Mouse (Mus musculus) small intestine, adult 2 months (tissue): ENCODE measurements around the gene Jag2. TPM values are rescaled to one million over a fixed set of nuclear protein-coding genes. Genes with fewer than 3 reads are reported as not detected.

Experiments
- H3K27ac ChIP-seq: fragments of 200-500 bp; 2 replicates; pipeline ENCODE4 v1.5.1; 2012; ENCODE audit warnings: low read depth, low read length, control low read depth, inconsistent platforms; ENCODE audit not compliant: insufficient read depth
- H3K27me3 ChIP-seq: fragments of 200-500 bp; 2 replicates; pipeline ENCODE4 v1.6.1; 2012; ENCODE audit warnings: mild to moderate bottlenecking, moderate library complexity, low read length, inconsistent platforms; ENCODE audit not compliant: control insufficient read depth, insufficient read depth
- H3K36me3 ChIP-seq: fragments of 200-500 bp; 2 replicates; pipeline ENCODE4 v1.6.1; 2012; ENCODE audit warnings: mild to moderate bottlenecking, low read length, control low read depth, inconsistent platforms; ENCODE audit not compliant: control insufficient read depth, insufficient read depth
- H3K4me1 ChIP-seq: fragments of 200-500 bp; 2 replicates; pipeline ENCODE4 v1.6.1; 2012; ENCODE audit warnings: low read length, inconsistent platforms, mixed read lengths; ENCODE audit not compliant: control insufficient read depth, insufficient read depth, insufficient read length
- H3K4me3 ChIP-seq: fragments of 200-500 bp; 2 replicates; pipeline ENCODE4 v1.5.1; 2012; ENCODE audit warnings: low read depth, mild to moderate bottlenecking, control low read depth, inconsistent platforms, low read length, moderate library complexity
- CTCF ChIP-seq: fragments of 200-500 bp; IDR thresholded peaks from 2 replicates; pipeline ENCODE4 v1.5.1; 2012; ENCODE audit warnings: low read depth, mild to moderate bottlenecking, control low read depth, inconsistent platforms, low read length, moderate library complexity, mixed read lengths; ENCODE audit not compliant: insufficient replicate concordance, insufficient read length; ENCODE audit errors: extremely low read depth
- POLR2A ChIP-seq: fragments of 200-500 bp; IDR thresholded peaks from 2 replicates; pipeline ENCODE4 v1.6.1; 2012; ENCODE audit warnings: low read depth, mild to moderate bottlenecking, control low read depth, inconsistent platforms, low read length, moderate library complexity
- WGBS: fragments of 180-500 bp; shearing (Covaris S2); methylation state at CpG from one replicate; pipeline ENCODE4 v1.1.7; 2018; 5-methylcytosine and 5-hydroxymethylcytosine counted together
- polyA plus RNA-seq: library from polyadenylated mRNA; depleted of rRNA; stranded (reverse); fragments of >200 nt; gene quantifications from 2 replicates; pipeline ENCODE4 v1.2.3, GENCODE M21; 2012

The Jag2 gene
- polyA plus RNA-seq, 1 experiment, result 9.1 TPM

DNA sequence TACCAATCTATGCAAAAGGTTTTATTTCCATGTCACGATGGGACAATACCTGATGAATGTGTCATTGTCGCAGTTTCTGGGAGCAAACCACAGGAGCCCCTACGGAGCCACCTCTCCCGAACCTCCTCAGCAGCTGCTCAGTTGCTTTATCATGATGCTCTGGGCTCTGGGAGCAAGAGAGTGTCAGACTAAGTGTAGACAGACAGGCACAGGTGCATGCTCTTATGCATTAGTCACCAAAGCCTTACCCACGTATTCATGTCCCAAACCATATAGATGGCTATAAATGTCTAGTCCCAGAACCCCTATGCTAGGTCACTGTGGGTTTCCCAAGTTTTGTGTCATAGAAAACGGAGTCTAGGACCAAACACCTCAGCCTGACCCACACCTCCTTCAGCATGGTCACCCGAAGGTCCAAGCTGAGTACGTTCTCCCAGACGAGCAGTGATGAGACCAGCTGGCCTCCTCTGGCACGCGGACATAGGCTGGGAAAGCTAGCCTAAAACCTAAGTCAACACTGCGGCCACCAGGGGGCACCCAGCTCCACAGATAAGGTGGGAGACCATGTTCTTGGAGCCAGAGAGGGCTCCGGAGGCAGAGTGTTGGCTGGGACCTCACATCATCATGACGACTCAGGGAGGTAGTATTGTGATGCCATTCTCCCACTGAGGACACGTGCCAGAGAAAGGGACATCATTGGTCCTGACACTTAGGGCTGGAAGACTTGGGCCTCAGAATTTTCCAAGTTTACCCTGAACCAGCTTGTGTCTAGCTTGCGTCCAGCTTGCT, 54.2 kb downstream of the Jag2 start:
- no peak overlapping the region for H3K27ac ChIP-seq
- 26% methylated on average over 16 of the region's 16 CpGs for WGBS
- no peak overlapping the region for H3K4me3 ChIP-seq
- peaks cover 5% of the 10 kb centered on the region; the same call in 1 of the 2 replicates for H3K27me3 ChIP-seq
- peaks cover 39% of the 10 kb centered on the region for H3K4me1 ChIP-seq
- TF ChIP-seq POLR2A (no peak), CTCF (peak; percentile 88)
- no peaks in the 10 kb centered on the region for H3K36me3 ChIP-seq

DNA sequence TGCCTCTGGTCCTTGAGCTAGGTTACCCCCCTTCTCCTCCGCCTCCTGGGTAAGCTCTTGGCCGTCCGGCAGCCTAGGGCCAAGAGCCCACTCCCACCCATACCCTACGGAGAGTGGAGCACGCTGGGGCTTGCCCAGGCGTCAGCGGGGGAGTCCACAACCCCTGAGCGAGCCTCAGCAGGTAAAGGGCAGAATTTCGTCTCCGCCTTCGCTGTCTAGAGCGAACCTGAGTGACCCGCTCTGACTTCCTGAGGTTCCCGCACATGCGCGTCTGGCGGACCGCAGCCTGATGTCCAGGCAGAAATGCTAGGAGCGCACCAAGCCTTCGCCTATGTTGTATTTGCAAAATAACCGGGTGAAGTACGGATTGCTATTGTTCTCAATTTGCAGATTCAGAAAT, 55.4 kb downstream of the Jag2 start:
- no peaks in the 10 kb centered on the region for H3K36me3 ChIP-seq
- WGBS, result 41% methylated on average over 22 of the region's 22 CpGs
- H3K4me3 ChIP-seq, result peak overlapping the region; percentile 31
- H3K27me3 ChIP-seq, result peaks cover 5% of the 10 kb centered on the region; the same call in 1 of the 2 replicates
- H3K4me1 ChIP-seq, result peaks cover 41% of the 10 kb centered on the region
- TF ChIP-seq POLR2A (no peak), CTCF (no peak)
- H3K27ac ChIP-seq, result no peak overlapping the region

DNA sequence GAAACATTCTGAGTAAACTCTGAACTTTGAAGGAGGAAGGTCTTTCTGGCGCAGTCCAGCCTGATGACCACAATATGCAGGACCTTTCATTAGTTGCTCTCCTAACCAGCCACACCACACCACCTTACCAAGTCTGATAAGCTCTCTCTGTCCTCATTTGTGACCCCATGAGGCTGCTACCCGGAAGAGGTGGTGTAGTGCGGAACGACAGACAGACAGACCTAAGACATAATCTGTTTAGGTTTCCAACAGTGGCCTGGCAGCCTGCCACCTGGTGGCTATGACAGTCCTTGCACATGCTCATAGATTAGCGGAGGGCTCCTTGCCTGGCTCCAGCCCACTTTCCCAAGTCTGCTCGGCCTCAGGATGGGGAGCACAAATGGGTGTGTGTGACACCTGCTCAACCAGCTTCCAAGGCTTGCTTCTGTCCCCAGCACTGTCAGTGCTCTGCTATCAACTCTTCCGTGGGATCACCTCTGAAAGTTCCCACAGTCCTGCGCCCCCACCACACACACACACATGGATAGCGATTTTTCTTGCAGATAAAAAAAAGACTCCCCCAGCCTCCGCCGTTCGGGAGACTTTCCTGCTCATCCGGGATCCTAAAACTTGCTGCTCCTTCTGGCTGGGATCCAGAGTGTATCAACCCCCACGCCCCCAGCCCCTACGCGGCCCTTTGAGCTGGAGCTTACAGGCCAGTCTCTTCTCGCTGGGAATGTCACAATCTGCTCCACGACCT, 56.0 kb downstream of the Jag2 start:
- peaks cover 5% of the 10 kb centered on the region; the same call in 1 of the 2 replicates for H3K27me3 ChIP-seq
- WGBS, result 22% methylated on average over 18 of the region's 18 CpGs
- TF ChIP-seq POLR2A, result no peak
- peak; percentile 75; the same call in 1 of the 2 replicates for TF ChIP-seq CTCF
- H3K36me3 ChIP-seq, result no peaks in the 10 kb centered on the region
- peaks cover 41% of the 10 kb centered on the region for H3K4me1 ChIP-seq
- H3K4me3 ChIP-seq, result peak overlapping the region; percentile 31
- H3K27ac ChIP-seq, result no peak overlapping the region

DNA sequence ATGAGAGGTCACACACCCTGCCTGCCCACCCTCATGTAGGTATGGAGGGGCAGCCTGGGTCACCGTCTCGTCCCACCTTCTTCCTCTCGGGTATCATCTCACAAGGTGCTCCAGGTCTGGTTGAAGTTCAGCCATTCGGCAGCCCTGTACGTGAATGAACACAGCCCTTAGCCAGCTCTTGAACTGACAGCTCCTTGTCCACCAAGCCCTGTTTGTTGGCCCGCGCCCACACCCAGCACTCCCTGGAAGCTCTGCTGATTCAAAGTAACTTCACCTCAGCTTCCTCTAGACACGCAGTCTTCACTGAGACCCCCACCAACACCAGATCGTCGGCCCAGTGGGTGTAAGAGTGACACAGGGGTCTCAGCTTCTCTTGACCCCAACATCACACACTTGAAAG, 56.6 kb downstream of the Jag2 start:
- TF ChIP-seq CTCF (no peak), POLR2A (no peak)
- Histone ChIP-seq H3K36me3 (no peaks in the 10 kb centered on the region), H3K27me3 (peaks cover 5% of the 10 kb centered on the region; the same call in 1 of the 2 replicates), H3K4me1 (peaks cover 36% of the 10 kb centered on the region), H3K27ac (no peak overlapping the region), H3K4me3 (no peak overlapping the region)
- 88% methylated on average over 10 of the region's 10 CpGs for WGBS

DNA sequence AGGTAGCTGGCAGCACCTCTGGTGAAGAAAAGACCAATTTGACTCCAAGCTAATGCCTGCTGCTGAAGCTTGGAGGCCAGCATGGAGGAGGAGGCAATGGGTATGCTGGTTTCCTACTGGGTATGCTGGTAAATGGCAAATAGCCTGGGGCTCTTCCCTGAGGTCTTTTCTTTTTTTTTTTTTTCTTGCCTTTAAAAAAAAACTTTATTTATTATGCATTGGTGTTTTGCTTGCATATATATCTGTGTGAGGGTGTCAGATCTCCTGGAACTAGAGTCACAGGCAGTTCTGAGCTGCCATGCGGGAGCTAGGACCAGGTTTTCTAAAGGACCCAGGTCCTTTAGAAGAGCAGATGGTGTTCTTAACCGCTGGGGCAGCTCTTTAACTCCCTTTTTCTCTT, 58.3 kb downstream of the Jag2 start:
- no peaks in the 10 kb centered on the region for H3K36me3 ChIP-seq
- TF ChIP-seq POLR2A (no peak), CTCF (no peak)
- no peaks in the 10 kb centered on the region for H3K27me3 ChIP-seq
- H3K4me1 ChIP-seq, result peaks cover 23% of the 10 kb centered on the region
- 93% methylated on average over 2 of the region's 2 CpGs for WGBS
- H3K4me3 ChIP-seq, result no peak overlapping the region
- no peak overlapping the region for H3K27ac ChIP-seq

DNA sequence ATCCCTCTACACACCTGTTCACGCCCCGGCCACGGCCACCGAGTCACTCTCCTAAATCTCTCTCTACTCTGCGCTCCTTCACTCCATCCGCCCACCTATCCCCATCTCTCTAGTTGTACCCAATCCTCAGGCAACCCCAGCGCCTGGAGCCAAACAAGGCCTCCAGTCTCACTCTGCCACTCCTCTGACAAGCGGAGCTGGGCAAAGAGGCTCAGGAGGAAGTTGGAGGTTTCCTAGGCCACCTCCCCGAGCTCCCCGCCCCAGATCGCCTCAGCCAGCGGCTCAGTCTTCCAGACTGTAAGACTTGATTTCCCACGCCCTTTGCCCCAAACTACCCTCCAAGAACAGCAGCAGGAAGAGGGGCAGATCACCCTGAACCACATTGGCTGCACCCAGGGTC, 58.8 kb downstream of the Jag2 start:
- Histone ChIP-seq H3K27ac (no peak overlapping the region), H3K4me3 (0 out of 2 replicates have a peak overlapping the region, but pooled peaks have one; percentile 7), H3K36me3 (no peaks in the 10 kb centered on the region), H3K27me3 (no peaks in the 10 kb centered on the region), H3K4me1 (peaks cover 18% of the 10 kb centered on the region)
- WGBS, result 29% methylated on average over 13 of the region's 13 CpGs
- TF ChIP-seq CTCF (no peak), POLR2A (no peak)

DNA sequence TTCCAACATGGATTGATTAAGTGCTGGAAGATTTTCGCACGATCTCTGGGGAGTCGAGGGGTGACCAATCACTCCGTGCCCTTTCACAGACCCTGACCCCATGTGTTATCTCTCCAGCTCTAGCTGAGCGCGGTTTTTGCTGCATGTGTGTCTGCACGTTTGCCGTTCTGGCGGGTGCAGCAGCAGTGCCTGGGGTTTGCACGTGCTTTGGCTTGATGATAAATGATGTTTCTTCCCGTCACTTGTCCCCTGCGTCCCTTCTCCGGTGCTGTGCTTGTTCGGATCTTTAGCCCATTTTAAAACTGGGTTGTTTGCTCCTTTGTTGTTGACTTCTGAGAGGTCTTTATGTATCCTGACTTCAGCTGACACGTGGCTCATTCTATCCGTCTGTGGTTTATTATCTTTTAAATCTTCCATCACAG, 59.8 kb downstream of the Jag2 start:
- WGBS, result 48% methylated on average over 16 of the region's 16 CpGs
- Histone ChIP-seq H3K27ac (no peak overlapping the region), H3K36me3 (no peaks in the 10 kb centered on the region), H3K4me3 (no peak overlapping the region), H3K27me3 (no peaks in the 10 kb centered on the region), H3K4me1 (peaks cover 16% of the 10 kb centered on the region)
- TF ChIP-seq POLR2A (no peak), CTCF (no peak)
